Mouse (Mus musculus): ENCODE measurements at regions not wholly inside any gene's neighbourhood (a gene's known extent, or its start where the extent isn't known, plus 50 kb on each side); places are given as distances from the start of the nearest gene placed in this dataset.

GRCm38 (mm10) chr3:102386091-102386490 is 83.6 kb upstream of the Ngf start:
- DNase-seq (ENCODE audit: low spot score), result no peak

DNA sequence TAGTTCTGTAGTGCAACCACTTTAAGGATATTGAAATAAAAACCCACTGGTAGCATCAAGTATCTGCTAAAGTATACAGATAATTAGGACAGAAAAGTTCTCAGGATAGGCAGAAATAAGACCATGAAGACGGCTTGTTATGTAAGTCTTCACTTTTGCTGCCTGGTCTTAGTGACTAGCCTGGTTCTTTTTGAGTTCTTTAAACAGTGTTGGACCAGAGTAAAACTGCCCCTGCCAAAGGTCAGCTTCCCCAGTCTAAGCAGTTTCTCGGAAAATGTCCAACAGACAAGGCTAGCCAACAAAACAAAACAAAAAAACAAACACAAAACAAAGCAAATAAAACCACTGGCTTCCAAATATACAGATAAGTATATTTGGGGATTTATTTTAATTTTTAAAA is 85.1 kb upstream of the Ngf start:
- DNase-seq (ENCODE audit: low spot score), result no peak

- DNase-seq (ENCODE audit: low spot score), result no peak
Observed at GRCm38 (mm10) chr3:102383671-102384070, 86.0 kb upstream of the Ngf start.

GRCm38 (mm10) chr3:102381683-102382082 is 88.0 kb upstream of the Ngf start:
- no peak for DNase-seq (ENCODE audit: low spot score)

GRCm38 (mm10) chr3:102374381-102375060 is 95.2 kb upstream of the Ngf start:
- no peak for DNase-seq (ENCODE audit: low spot score)

- DNase-seq (ENCODE audit: low spot score), result no peak
Observed at GRCm38 (mm10) chr3:102372205-102372899, 97.4 kb upstream of the Ngf start.

- DNase-seq (ENCODE audit: low spot score), result no peak
Observed at GRCm38 (mm10) chr3:102366188-102366587, 103.5 kb upstream of the Ngf start.

- no peak for DNase-seq (ENCODE audit: low spot score)
Observed at GRCm38 (mm10) chr3:102364326-102364935, 105.3 kb upstream of the Ngf start.

- DNase-seq (ENCODE audit: low spot score), result no peak
Observed at GRCm38 (mm10) chr3:102360732-102361280, 108.9 kb upstream of the Ngf start.

- no peak for DNase-seq (ENCODE audit: low spot score)
Observed at GRCm38 (mm10) chr3:102358801-102359200, 110.9 kb upstream of the Ngf start.

DNA sequence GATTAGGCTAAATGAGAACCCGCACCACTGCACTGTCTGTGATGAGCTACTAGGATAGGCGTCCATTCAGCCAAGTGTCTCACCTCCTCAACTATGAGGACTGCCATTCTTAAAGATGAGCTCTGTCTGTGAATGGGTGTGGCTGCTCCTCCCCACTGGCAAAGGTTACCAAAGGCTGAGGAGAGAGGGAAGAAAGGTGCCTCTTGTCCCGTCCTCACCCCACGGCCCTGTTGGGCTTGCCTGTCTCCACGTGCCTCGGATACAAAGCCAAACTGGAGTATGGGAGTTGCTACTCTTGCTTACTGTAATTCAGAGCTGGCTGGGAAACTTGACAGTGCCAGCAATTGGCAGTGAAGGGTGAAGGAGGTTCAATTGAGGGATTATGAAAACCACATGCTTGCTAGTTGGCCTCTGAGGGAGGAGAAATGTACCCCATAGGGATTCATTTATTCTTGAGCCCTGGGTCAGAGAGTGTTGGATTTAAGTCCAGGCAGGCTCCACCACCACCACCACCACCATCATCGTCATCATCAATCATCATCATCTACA is 112.6 kb upstream of the Ngf start:
- DNase-seq (ENCODE audit: low spot score), result no peak

- DNase-seq (ENCODE audit: low spot score), result no peak
Observed at GRCm38 (mm10) chr3:102355352-102355751, 114.4 kb upstream of the Ngf start.

- DNase-seq (ENCODE audit: low spot score), result no peak
Observed at GRCm38 (mm10) chr3:102354771-102355170, 114.9 kb upstream of the Ngf start.

- no peak for DNase-seq (ENCODE audit: low spot score)
Observed at GRCm38 (mm10) chr3:102353277-102353900, 116.3 kb upstream of the Ngf start.

- DNase-seq (ENCODE audit: low spot score), result no peak
Observed at GRCm38 (mm10) chr3:102346077-102346476, 123.6 kb upstream of the Ngf start.

DNA sequence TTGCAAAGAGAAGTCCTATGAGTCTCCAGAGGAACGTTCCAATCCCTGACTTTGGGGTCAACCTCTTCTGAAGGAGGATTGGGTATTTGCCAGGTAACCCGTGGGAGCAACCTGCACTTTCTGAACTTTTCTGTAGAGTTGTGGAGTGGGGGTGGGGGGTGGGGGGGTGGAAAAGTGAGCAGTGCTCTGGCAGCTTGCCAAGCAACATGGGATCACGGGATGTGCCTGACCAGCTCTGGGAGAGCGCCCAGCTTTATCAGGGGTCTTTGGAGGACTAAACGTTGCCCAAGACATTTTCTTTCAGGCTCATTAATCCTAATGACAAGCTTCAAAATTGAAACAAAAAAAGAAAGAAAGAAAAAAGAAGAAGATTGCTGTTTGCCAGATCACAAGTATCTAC is 124.4 kb upstream of the Ngf start:
- no peak for DNase-seq (ENCODE audit: low spot score)

- DNase-seq (ENCODE audit: low spot score), result no peak
Observed at GRCm38 (mm10) chr3:102340731-102341130, 129.0 kb upstream of the Ngf start.

GRCm38 (mm10) chr3:102337881-102338280 is 131.8 kb upstream of the Ngf start:
- no peak for DNase-seq (ENCODE audit: low spot score)

DNA sequence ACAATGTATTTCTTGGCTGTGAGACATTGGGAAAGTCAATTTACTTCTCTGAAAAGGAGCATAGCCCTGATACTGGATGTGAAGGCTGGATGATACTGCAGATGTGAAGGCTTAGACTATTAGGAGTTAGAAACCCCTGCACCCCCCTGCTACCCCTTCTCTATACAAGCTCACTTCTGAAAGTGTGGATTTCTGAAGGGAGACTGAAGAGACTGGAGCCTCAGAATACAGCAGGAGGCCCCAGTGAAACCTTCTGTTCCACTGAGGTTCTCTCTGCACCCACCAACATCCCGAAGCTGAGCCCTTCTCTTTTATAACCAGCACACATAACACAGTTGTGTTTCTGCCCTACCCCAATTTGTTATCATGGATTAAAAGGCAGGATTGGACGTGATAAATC is 131.7 kb upstream of the Vangl1 start:
- DNase-seq (ENCODE audit: low spot score), result no peak

- DNase-seq (ENCODE audit: low spot score), result peak; percentile 33
Observed at GRCm38 (mm10) chr3:102335146-102335545, 130.7 kb upstream of the Vangl1 start.

DNA sequence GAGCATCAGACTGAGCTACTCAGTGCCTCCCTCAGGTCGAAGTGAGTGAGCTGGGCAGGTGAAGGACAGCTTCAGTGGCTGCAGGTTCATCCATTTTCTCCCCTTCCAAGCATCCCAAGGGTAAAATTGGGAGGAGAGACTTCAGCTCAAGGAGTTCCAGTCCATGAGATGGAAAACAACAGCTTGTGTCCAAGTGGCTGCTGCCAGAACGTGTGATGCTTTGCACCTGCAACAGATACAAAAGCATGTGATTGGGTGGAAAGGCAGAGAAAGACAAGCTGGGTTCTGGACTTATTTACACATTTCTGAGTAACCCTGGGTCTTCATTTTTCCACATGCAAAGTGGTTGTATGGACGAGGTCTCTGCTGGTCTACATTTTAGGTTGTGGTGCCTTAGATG is 127.7 kb upstream of the Vangl1 start:
- DNase-seq (ENCODE audit: low spot score), result no peak

DNA sequence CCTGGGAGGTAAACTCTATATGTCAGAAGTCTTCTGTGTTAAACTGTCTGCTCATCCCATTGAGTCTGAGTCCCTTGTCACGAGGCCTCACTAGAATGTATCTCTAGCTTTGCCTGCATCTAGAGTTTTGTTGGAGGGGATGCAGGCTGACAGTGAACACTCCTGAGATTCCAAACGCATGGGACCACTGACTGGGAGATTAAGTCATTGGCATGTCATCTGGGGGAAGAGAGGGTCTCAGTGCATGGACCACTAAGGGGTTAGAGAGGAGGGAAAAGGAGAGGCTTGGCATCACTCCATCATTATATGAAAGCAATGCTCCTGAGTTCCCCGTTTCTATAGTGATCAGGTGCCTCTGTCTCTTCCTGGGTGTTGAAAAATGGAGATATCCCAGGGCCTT is 114.8 kb upstream of the Vangl1 start:
- no peak for DNase-seq (ENCODE audit: low spot score)
